Mouse (Mus musculus): ENCODE measurements around the gene Vars. TPM values are rescaled to one million over a fixed set of nuclear protein-coding genes. Genes with fewer than 3 reads are reported as not detected.
A peak's percentile ranks its signal among the peaks of the same experiment; 100 is the strongest.

Vars gene
- polyA plus RNA-seq, 1 experiment = 208 TPM

DNA sequence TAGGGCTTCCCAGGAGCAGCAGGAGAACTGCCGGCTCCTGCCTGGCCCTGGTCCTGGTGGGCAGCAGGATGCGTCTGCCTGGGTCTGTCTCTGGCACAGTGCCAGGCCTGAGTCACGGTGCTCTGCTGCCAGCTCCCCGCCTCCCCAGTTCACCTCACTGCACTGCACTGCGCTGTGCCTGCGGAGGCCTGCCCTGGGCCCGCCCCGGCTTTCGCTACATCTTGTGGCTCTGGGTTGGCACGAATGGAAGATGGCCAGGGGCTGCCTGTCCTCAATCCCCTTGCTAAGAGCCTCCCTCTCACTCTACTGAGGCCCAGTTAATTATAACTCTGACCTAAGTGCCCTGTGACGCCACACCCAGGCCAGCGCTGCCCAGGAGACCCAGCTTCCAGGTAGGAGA is 15.6 kb downstream of the Vars start, which contains the start of gene Vwa7:
TSS of gene Vwa7 (plus strand) at position 204 of the 400 bp plus-strand sequence.
- no peaks in the 10 kb centered on the region for H3K27me3 ChIP-seq (ENCODE audit: control insufficient read depth, insufficient read depth, insufficient read length)
- TF ChIP-seq POLR2A (IDR thresholded peaks at IDR 0.05; ENCODE audit: insufficient read length, low read depth) = peak; percentile 27
- peak; percentile 30 for TF ChIP-seq POLR2AphosphoS2 (IDR thresholded peaks at IDR 0.05; ENCODE audit: insufficient read length, low read depth)
- TF ChIP-seq USF1 (IDR thresholded peaks at IDR 0.05; ENCODE audit: low read depth) = no peak
- H3K4me3 ChIP-seq = no peak within 1 kb of the TSS
- H3ac ChIP-seq (ENCODE audit: control insufficient read depth, insufficient read length) = no peak within 1 kb of the TSS
- peaks cover 9% of the 10 kb centered on the region for H3K36me3 ChIP-seq (ENCODE audit: control insufficient read depth, insufficient read depth)
- H3K79me2 ChIP-seq (ENCODE audit: control insufficient read depth, insufficient read depth) = no peaks in the 10 kb centered on the region
- H3K4me2 ChIP-seq (ENCODE audit: low read depth) = no peak within 1 kb of the TSS

- TF ChIP-seq TCF12 (IDR thresholded peaks at IDR 0.05; ENCODE audit: insufficient read depth, poor library complexity, severe bottlenecking) = no peak
- TF ChIP-seq POLR2AphosphoS2 (IDR thresholded peaks at IDR 0.05; ENCODE audit: insufficient read length, low read depth) = peak; percentile 73
- Histone ChIP-seq H3K79me2 (ENCODE audit: control insufficient read depth, insufficient read depth) (no peaks in the 10 kb centered on the region), H3K27me3 (ENCODE audit: control insufficient read depth, insufficient read depth, insufficient read length) (no peaks in the 10 kb centered on the region), H3K4me2 (ENCODE audit: low read depth) (no peak overlapping the region), H3ac (ENCODE audit: control insufficient read depth, insufficient read length) (no peak overlapping the region), H3K4me3 (no peak overlapping the region), H3K36me3 (ENCODE audit: control insufficient read depth, insufficient read depth) (peaks cover 9% of the 10 kb centered on the region)
These were observed 16.3 kb downstream of the Vars start for GRCm38 (mm10) chr17:35016791-35017705.

DNA sequence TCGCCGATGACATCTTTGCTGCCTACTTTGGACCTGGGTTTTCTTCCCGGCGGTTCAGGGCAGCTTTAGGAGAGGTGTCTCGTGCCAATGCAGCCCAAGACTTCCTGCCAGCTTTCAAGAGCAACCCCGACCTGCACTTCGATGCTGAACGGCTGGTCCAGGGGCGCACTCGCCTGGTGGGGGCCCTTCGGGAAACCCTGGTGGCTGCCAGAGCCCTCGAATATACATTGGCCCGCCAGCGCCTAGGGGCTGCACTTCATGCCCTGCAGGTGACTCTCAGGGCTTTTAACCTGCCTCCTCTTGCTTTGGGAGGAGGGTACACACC is 16.9 kb downstream of the Vars start:
- no peak overlapping the region for H3ac ChIP-seq (ENCODE audit: control insufficient read depth, insufficient read length)
- H3K27me3 ChIP-seq (ENCODE audit: control insufficient read depth, insufficient read depth, insufficient read length) = no peaks in the 10 kb centered on the region
- no peaks in the 10 kb centered on the region for H3K79me2 ChIP-seq (ENCODE audit: control insufficient read depth, insufficient read depth)
- no peak overlapping the region for H3K4me2 ChIP-seq (ENCODE audit: low read depth)
- no peak overlapping the region for H3K4me3 ChIP-seq
- TF ChIP-seq MYOG (IDR thresholded peaks at IDR 0.05; ENCODE audit: control insufficient read depth in 1 of 3, insufficient read depth in 1 of 3, insufficient read length in 2 of 3, low read depth in 2 of 3) (no peak), MYOD1 (IDR thresholded peaks at IDR 0.05; ENCODE audit: control insufficient read depth in 1 of 3, insufficient read length in 2 of 3, low read depth in 2 of 3) (no peak), CEBPB (IDR thresholded peaks at IDR 0.05; ENCODE audit: insufficient read depth, poor library complexity, severe bottlenecking) (no peak), TCF12 (IDR thresholded peaks at IDR 0.05; ENCODE audit: insufficient read depth, poor library complexity, severe bottlenecking) (no peak), MAX (IDR thresholded peaks at IDR 0.05; ENCODE audit: low read depth) (no peak), TCF3 (IDR thresholded peaks at IDR 0.05; ENCODE audit: insufficient read length, low read depth) (no peak), SRF (IDR thresholded peaks at IDR 0.05; ENCODE audit: control insufficient read depth, insufficient read length, low read depth) (no peak), USF1 (IDR thresholded peaks at IDR 0.05; ENCODE audit: low read depth) (no peak), POLR2A (IDR thresholded peaks at IDR 0.05; ENCODE audit: insufficient read length, low read depth) (no peak), E2F4 (IDR thresholded peaks at IDR 0.05; ENCODE audit: insufficient read depth) (no peak), REST (IDR thresholded peaks at IDR 0.05; ENCODE audit: insufficient read depth, insufficient read length) (no peak), POLR2AphosphoS2 (IDR thresholded peaks at IDR 0.05; ENCODE audit: insufficient read length, low read depth) (no peak)
- peaks cover 7% of the 10 kb centered on the region for H3K36me3 ChIP-seq (ENCODE audit: control insufficient read depth, insufficient read depth)

GRCm38 (mm10) chr17:35018171-35018570 is 17.4 kb downstream of the Vars start:
- Histone ChIP-seq H3K4me3 (no peak overlapping the region), H3K27me3 (ENCODE audit: control insufficient read depth, insufficient read depth, insufficient read length) (no peaks in the 10 kb centered on the region), H3ac (ENCODE audit: control insufficient read depth, insufficient read length) (no peak overlapping the region), H3K4me2 (ENCODE audit: low read depth) (no peak overlapping the region), H3K36me3 (ENCODE audit: control insufficient read depth, insufficient read depth) (peaks cover 1% of the 10 kb centered on the region), H3K79me2 (ENCODE audit: control insufficient read depth, insufficient read depth) (no peaks in the 10 kb centered on the region)
- TF ChIP-seq TCF12 (IDR thresholded peaks at IDR 0.05; ENCODE audit: insufficient read depth, poor library complexity, severe bottlenecking) (no peak), MYOG (IDR thresholded peaks at IDR 0.05; ENCODE audit: control insufficient read depth in 1 of 3, insufficient read depth in 1 of 3, insufficient read length in 2 of 3, low read depth in 2 of 3) (no peak), POLR2AphosphoS2 (IDR thresholded peaks at IDR 0.05; ENCODE audit: insufficient read length, low read depth) (no peak), REST (IDR thresholded peaks at IDR 0.05; ENCODE audit: insufficient read depth, insufficient read length) (no peak), E2F4 (IDR thresholded peaks at IDR 0.05; ENCODE audit: insufficient read depth) (no peak), MAX (IDR thresholded peaks at IDR 0.05; ENCODE audit: low read depth) (no peak), TCF3 (IDR thresholded peaks at IDR 0.05; ENCODE audit: insufficient read length, low read depth) (no peak), MYOD1 (IDR thresholded peaks at IDR 0.05; ENCODE audit: control insufficient read depth in 1 of 3, insufficient read length in 2 of 3, low read depth in 2 of 3) (no peak), CEBPB (IDR thresholded peaks at IDR 0.05; ENCODE audit: insufficient read depth, poor library complexity, severe bottlenecking) (no peak), POLR2A (IDR thresholded peaks at IDR 0.05; ENCODE audit: insufficient read length, low read depth) (no peak), SRF (IDR thresholded peaks at IDR 0.05; ENCODE audit: control insufficient read depth, insufficient read length, low read depth) (no peak), USF1 (IDR thresholded peaks at IDR 0.05; ENCODE audit: low read depth) (no peak)

- TF ChIP-seq MAX (IDR thresholded peaks at IDR 0.05; ENCODE audit: low read depth) (no peak), TCF12 (IDR thresholded peaks at IDR 0.05; ENCODE audit: insufficient read depth, poor library complexity, severe bottlenecking) (no peak), USF1 (IDR thresholded peaks at IDR 0.05; ENCODE audit: low read depth) (no peak), SRF (IDR thresholded peaks at IDR 0.05; ENCODE audit: control insufficient read depth, insufficient read length, low read depth) (no peak), MYOD1 (IDR thresholded peaks at IDR 0.05; ENCODE audit: control insufficient read depth in 1 of 3, insufficient read length in 2 of 3, low read depth in 2 of 3) (no peak), POLR2AphosphoS2 (IDR thresholded peaks at IDR 0.05; ENCODE audit: insufficient read length, low read depth) (no peak), REST (IDR thresholded peaks at IDR 0.05; ENCODE audit: insufficient read depth, insufficient read length) (no peak), POLR2A (IDR thresholded peaks at IDR 0.05; ENCODE audit: insufficient read length, low read depth) (no peak), MYOG (IDR thresholded peaks at IDR 0.05; ENCODE audit: control insufficient read depth in 1 of 3, insufficient read depth in 1 of 3, insufficient read length in 2 of 3, low read depth in 2 of 3) (no peak), CEBPB (IDR thresholded peaks at IDR 0.05; ENCODE audit: insufficient read depth, poor library complexity, severe bottlenecking) (no peak)
- Histone ChIP-seq H3K27me3 (ENCODE audit: control insufficient read depth, insufficient read depth, insufficient read length) (no peaks in the 10 kb centered on the region), H3ac (ENCODE audit: control insufficient read depth, insufficient read length) (no peak overlapping the region), H3K36me3 (ENCODE audit: control insufficient read depth, insufficient read depth) (no peaks in the 10 kb centered on the region), H3K4me3 (no peak overlapping the region), H3K4me2 (ENCODE audit: low read depth) (no peak overlapping the region), H3K79me2 (ENCODE audit: control insufficient read depth, insufficient read depth) (no peaks in the 10 kb centered on the region)
These were observed 19.1 kb downstream of the Vars start for GRCm38 (mm10) chr17:35019894-35020293.

Data from myocyte (in vitro differentiated cells).